Mouse (Mus musculus) MN1 (cell line): ENCODE measurements at regions not wholly inside any gene's neighbourhood (a gene's known extent, or its start where the extent isn't known, plus 50 kb on each side); places are given as distances from the start of the nearest gene placed in this dataset.

Experiments used
- DNase-seq: peaks from one replicate; pipeline ENCODE4 v3.0.0-alpha.2; 2016; ENCODE audit warnings: low spot score

- no peak for DNase-seq
Observed at GRCm38 (mm10) chr5:126566226-126566625, 675.4 kb upstream of the Tmem132c start.

- no peak for DNase-seq
Observed at GRCm38 (mm10) chr5:126573766-126574165, 667.8 kb upstream of the Tmem132c start.

- DNase-seq: no peak
Observed at GRCm38 (mm10) chr5:126597786-126598330, 643.8 kb upstream of the Tmem132c start.

GRCm38 (mm10) chr5:126599561-126599960, 642.0 kb upstream of the Tmem132c start:
- no peak for DNase-seq

GRCm38 (mm10) chr5:126606756-126607155, 634.9 kb upstream of the Tmem132c start:
- DNase-seq: no peak

- no peak for DNase-seq
Observed at GRCm38 (mm10) chr5:126612571-126612970, 629.0 kb upstream of the Tmem132c start.

GRCm38 (mm10) chr5:126622551-126622950, 619.1 kb upstream of the Tmem132c start:
- no peak for DNase-seq

- no peak for DNase-seq
Observed at GRCm38 (mm10) chr5:126623205-126623604, 618.4 kb upstream of the Tmem132c start.

GRCm38 (mm10) chr5:126629826-126630225, 611.8 kb upstream of the Tmem132c start:
- DNase-seq: no peak

GRCm38 (mm10) chr5:126650415-126650814, 591.2 kb upstream of the Tmem132c start:
- DNase-seq: no peak

- no peak for DNase-seq
Observed at GRCm38 (mm10) chr5:126651367-126651766, 590.2 kb upstream of the Tmem132c start.

GRCm38 (mm10) chr5:126662648-126663047, 579.0 kb upstream of the Tmem132c start:
- DNase-seq: no peak

GRCm38 (mm10) chr5:126671156-126671555, 570.5 kb upstream of the Tmem132c start:
- no peak for DNase-seq

GRCm38 (mm10) chr5:126680262-126680661, 561.3 kb upstream of the Tmem132c start:
- no peak for DNase-seq

- DNase-seq: no peak
Observed at GRCm38 (mm10) chr5:126699314-126699713, 542.3 kb upstream of the Tmem132c start.

GRCm38 (mm10) chr5:126703516-126704282, 537.9 kb upstream of the Tmem132c start:
- DNase-seq: no peak

- DNase-seq: no peak
Observed at GRCm38 (mm10) chr5:126705871-126706270, 535.7 kb upstream of the Tmem132c start.

GRCm38 (mm10) chr5:126706701-126707100, 534.9 kb upstream of the Tmem132c start:
- DNase-seq: no peak

GRCm38 (mm10) chr5:126714672-126715071, 526.9 kb upstream of the Tmem132c start:
- DNase-seq: no peak

GRCm38 (mm10) chr5:126718421-126718820, 523.2 kb upstream of the Tmem132c start:
- DNase-seq: no peak

GRCm38 (mm10) chr5:126721300-126721699, 520.3 kb upstream of the Tmem132c start:
- DNase-seq: no peak

GRCm38 (mm10) chr5:126723304-126724295, 518.0 kb upstream of the Tmem132c start:
- DNase-seq: no peak

- no peak for DNase-seq
Observed at GRCm38 (mm10) chr5:126724329-126724728, 517.3 kb upstream of the Tmem132c start.
